Mouse (Mus musculus): Measurements from ENCODE around the gene 1700010B08Rik. TPM values are rescaled to one million over a fixed set of nuclear protein-coding genes. Genes with fewer than 3 reads are reported as not detected.

1700010B08Rik gene
- polyA plus RNA-seq, 1 experiment from 2014 or later: not detected

DNA sequence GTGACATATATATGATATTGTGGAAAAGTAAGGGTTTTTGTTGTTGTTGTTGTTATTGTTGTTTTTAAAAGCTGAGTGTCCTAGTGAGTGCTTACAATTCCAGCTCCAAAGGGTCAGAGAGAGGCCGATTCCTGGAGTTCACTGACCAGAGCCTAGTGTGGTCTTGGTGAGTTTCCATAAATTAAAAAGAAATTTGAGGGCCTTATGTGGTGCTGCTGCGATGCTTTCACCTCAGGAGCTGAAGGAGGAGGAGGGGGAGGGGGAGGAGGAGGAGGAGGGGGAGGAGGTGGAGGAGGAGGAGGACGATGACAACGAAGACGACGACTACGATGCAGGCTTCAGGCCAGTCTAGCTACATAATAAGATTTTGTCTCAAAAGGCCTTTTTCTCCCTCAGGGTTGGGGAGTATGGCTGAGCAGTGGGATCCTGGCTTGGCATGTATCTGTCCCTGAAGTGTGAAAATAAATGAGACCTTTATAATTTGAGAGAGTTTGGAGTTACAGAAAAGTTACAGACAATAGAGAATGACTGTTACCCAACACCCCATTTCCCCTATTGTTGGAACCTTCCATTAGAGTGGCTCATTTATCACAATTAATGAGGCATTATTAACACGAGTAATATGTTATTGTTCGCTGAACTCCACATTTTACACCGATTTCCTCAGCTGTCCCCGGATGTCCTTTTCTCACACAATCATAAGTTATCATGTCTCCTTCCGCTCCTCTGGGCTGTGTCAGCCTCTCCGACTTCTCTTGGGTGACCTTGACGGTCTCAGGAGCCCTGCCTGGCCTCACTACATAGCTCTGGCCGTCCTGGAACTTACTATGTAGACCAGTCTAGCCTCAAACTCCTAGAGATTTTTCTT is 6.0 kb downstream of the 1700010B08Rik start:
- WGBS: 42% methylated on average over 15 of the region's 15 CpGs
- peak; percentile 68 for ATAC-seq (ENCODE audit: low FRiP score)
- Histone ChIP-seq H3K9me3 (replicated peaks) (no peaks in the 10 kb centered on the region), H3K27me3 (no peaks in the 10 kb centered on the region), H3K27ac (peak overlapping the region; percentile 44; the same call in 1 of the 2 replicates), H3K4me2 (replicated peaks) (no peak overlapping the region), H3K4me3 (no peak overlapping the region), H3K9ac (no peak overlapping the region), H3K36me3 (no peaks in the 10 kb centered on the region), H3K4me1 (peaks cover 11% of the 10 kb centered on the region)

DNA sequence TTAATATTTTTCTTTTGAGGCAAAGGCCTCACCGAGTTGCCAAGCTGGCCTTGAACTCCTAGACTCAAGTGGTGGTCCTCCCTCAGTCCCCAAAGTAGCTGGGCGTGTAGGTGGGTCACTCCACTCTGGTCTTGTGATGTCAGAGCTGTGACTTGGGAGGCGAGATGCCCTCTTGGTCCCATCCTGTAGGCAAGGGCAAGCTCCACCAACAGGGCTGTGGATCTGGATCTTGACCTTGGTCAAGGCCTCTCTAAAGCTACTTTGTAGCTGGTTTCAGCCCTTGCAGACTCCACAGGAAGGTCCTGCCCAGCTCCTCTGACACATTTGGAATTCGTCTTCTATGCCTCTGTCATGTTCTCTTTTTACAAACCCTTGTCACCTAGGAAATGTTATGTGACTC is 6.6 kb downstream of the 1700010B08Rik start:
- no peak overlapping the region for H3K4me3 ChIP-seq
- H3K9me3 ChIP-seq (replicated peaks): no peaks in the 10 kb centered on the region
- H3K27ac ChIP-seq: 0 out of 2 replicates have a peak overlapping the region, but pooled peaks have one; percentile 40
- no peaks in the 10 kb centered on the region for H3K27me3 ChIP-seq
- ATAC-seq (ENCODE audit: low FRiP score): no peak
- no peaks in the 10 kb centered on the region for H3K36me3 ChIP-seq
- peaks cover 18% of the 10 kb centered on the region for H3K4me1 ChIP-seq
- WGBS: 84% methylated on average over 4 of the region's 4 CpGs
- no peak overlapping the region for H3K4me2 ChIP-seq (replicated peaks)
- H3K9ac ChIP-seq: no peak overlapping the region

DNA sequence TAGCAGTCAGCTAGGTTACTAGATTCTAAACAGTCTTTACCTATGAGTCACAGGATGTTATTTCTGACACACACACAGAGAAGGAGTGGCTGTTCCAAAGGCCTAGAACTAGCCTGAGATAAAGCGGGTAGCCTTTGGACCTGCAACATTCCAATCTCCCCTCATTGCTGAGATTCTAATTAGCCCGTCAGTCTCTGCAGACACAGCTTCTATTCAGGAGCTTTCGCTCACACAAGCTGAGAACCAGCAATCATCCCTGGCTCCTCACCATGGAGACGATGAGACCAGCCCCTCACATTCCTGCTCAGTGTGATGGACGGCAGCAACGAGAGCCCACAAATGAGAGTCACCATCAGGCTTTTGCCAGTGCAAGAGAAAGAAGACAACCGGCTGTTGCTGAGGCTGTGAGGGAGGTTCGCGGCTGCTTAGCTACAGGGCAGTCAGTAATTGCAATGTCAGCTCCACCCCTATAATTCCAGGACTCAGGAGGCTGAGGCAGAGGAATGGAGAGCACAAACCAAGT is 11.3 kb downstream of the 1700010B08Rik start:
- Histone ChIP-seq H3K27me3 (peaks cover 4% of the 10 kb centered on the region; the same call in 1 of the 2 replicates), H3K9ac (no peak overlapping the region), H3K4me2 (replicated peaks) (peak overlapping the region; percentile 7; the same call in 1 of the 2 replicates), H3K4me3 (no peak overlapping the region), H3K27ac (peak overlapping the region; percentile 55), H3K9me3 (replicated peaks) (no peaks in the 10 kb centered on the region), H3K36me3 (no peaks in the 10 kb centered on the region), H3K4me1 (peaks cover 16% of the 10 kb centered on the region)
- peak; percentile 89 for ATAC-seq (ENCODE audit: low FRiP score)
- WGBS: 5% methylated on average over 9 of the region's 9 CpGs

DNA sequence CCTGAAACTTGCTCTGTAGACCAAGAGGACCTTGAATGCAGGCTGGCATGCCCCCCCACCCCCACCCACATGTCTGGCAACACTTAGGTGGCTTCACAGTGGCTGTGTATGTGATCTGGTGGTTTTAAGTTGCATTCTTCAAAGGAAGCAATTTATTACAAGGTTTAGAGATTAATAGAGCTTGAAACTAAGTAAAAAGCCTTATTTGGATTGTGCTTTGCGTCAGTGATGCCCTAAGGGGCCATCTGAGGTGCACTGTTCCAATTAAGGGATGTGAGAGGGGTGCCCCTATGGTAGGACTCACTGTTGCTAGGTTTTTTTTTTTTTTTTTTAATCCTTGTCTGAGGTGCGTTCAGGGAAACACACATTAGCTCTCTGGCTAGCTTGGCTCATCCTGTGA is 15.2 kb downstream of the 1700010B08Rik start:
- Histone ChIP-seq H3K4me2 (replicated peaks) (no peak overlapping the region), H3K9me3 (replicated peaks) (no peaks in the 10 kb centered on the region), H3K4me1 (peaks cover 33% of the 10 kb centered on the region), H3K36me3 (no peaks in the 10 kb centered on the region; the same call in 1 of the 2 replicates), H3K27me3 (peaks cover 4% of the 10 kb centered on the region; the same call in 1 of the 2 replicates), H3K9ac (no peak overlapping the region), H3K27ac (no peak overlapping the region), H3K4me3 (no peak overlapping the region)
- whole genome bisulfite sequencing: 70% methylated on average over 2 of the region's 2 CpGs
- no peak for ATAC-seq (ENCODE audit: low FRiP score)

- under 1% methylated on average over 56 of the region's 70 CpGs for WGBS
- peak within 1 kb of the TSS; percentile 79 for H3K9ac ChIP-seq
- H3K36me3 ChIP-seq: no peaks in the 10 kb centered on the region; the same call in 1 of the 2 replicates
- H3K27me3 ChIP-seq: peaks cover 4% of the 10 kb centered on the region; the same call in 1 of the 2 replicates
- ATAC-seq (ENCODE audit: low FRiP score): peak; percentile 95
- peak within 1 kb of the TSS; percentile 72 for H3K27ac ChIP-seq
- H3K4me2 ChIP-seq (replicated peaks): peak within 1 kb of the TSS; percentile 71
- H3K4me1 ChIP-seq: peaks cover 24% of the 10 kb centered on the region
- peak within 1 kb of the TSS; percentile 77 for H3K4me3 ChIP-seq
- H3K9me3 ChIP-seq (replicated peaks): no peaks in the 10 kb centered on the region
Observed at GRCm38 (mm10) chr2:173737222-173737989, 18.2 kb downstream of the 1700010B08Rik start, which contains the start of gene Vapb. Gene Vapb (plus strand): TSS chr2:173737511.

- peak overlapping the region; percentile 77 for H3K4me3 ChIP-seq
- H3K36me3 ChIP-seq: no peaks in the 10 kb centered on the region; the same call in 1 of the 2 replicates
- 84% methylated on average over 9 of the region's 9 CpGs for WGBS
- H3K4me2 ChIP-seq (replicated peaks): peak overlapping the region; percentile 71
- peaks cover 24% of the 10 kb centered on the region for H3K4me1 ChIP-seq
- H3K27ac ChIP-seq: no peak overlapping the region
- H3K9ac ChIP-seq: peak overlapping the region; percentile 79
- no peak for ATAC-seq (ENCODE audit: low FRiP score)
- no peaks in the 10 kb centered on the region for H3K27me3 ChIP-seq
- H3K9me3 ChIP-seq (replicated peaks): no peaks in the 10 kb centered on the region
Observed at GRCm38 (mm10) chr2:173738232-173738631, 19.0 kb downstream of the 1700010B08Rik start.

- no peak overlapping the region for H3K4me3 ChIP-seq
- H3K9ac ChIP-seq: no peak overlapping the region
- H3K4me2 ChIP-seq (replicated peaks): no peak overlapping the region
- no peaks in the 10 kb centered on the region for H3K9me3 ChIP-seq (replicated peaks)
- no peaks in the 10 kb centered on the region; the same call in 1 of the 2 replicates for H3K36me3 ChIP-seq
- H3K27me3 ChIP-seq: no peaks in the 10 kb centered on the region
- 86% methylated on average over 7 of the region's 7 CpGs for WGBS
- no peak overlapping the region for H3K27ac ChIP-seq
- no peak for ATAC-seq (ENCODE audit: low FRiP score)
- peaks cover 24% of the 10 kb centered on the region for H3K4me1 ChIP-seq
Observed at GRCm38 (mm10) chr2:173739107-173739506, 19.9 kb downstream of the 1700010B08Rik start.

- no peak overlapping the region for H3K4me3 ChIP-seq
- H3K27ac ChIP-seq: no peak overlapping the region; the same call in 1 of the 2 replicates
- 82% methylated on average over 13 of the region's 13 CpGs for WGBS
- H3K9me3 ChIP-seq (replicated peaks): no peaks in the 10 kb centered on the region; the same call in 1 of the 2 replicates
- H3K4me2 ChIP-seq (replicated peaks): no peak overlapping the region
- H3K36me3 ChIP-seq: peaks cover 10% of the 10 kb centered on the region
- H3K27me3 ChIP-seq: no peaks in the 10 kb centered on the region
- ATAC-seq (ENCODE audit: low FRiP score): no peak
- H3K9ac ChIP-seq: no peak overlapping the region
- H3K4me1 ChIP-seq: peaks cover 24% of the 10 kb centered on the region
Observed at GRCm38 (mm10) chr2:173742090-173742489, 22.9 kb downstream of the 1700010B08Rik start.

- Histone ChIP-seq H3K36me3 (peaks cover 11% of the 10 kb centered on the region), H3K4me3 (no peak overlapping the region), H3K4me1 (peaks cover 24% of the 10 kb centered on the region), H3K27me3 (no peaks in the 10 kb centered on the region), H3K9me3 (replicated peaks) (no peaks in the 10 kb centered on the region; the same call in 1 of the 2 replicates), H3K4me2 (replicated peaks) (no peak overlapping the region), H3K27ac (no peak overlapping the region), H3K9ac (no peak overlapping the region)
- WGBS: 86% methylated on average over 9 of the region's 9 CpGs
- no peak for ATAC-seq (ENCODE audit: low FRiP score)
Observed at GRCm38 (mm10) chr2:173742744-173743143, 23.5 kb downstream of the 1700010B08Rik start.

- no peaks in the 10 kb centered on the region for H3K27me3 ChIP-seq
- H3K9ac ChIP-seq: no peak overlapping the region
- no peak overlapping the region for H3K27ac ChIP-seq
- ATAC-seq (ENCODE audit: low FRiP score): no peak
- H3K36me3 ChIP-seq: peaks cover 11% of the 10 kb centered on the region
- peaks cover 9% of the 10 kb centered on the region for H3K4me1 ChIP-seq
- no peaks in the 10 kb centered on the region; the same call in 1 of the 2 replicates for H3K9me3 ChIP-seq (replicated peaks)
- no peak overlapping the region for H3K4me3 ChIP-seq
- no peak overlapping the region for H3K4me2 ChIP-seq (replicated peaks)
- 93% methylated on average over 7 of the region's 7 CpGs for WGBS
Observed at GRCm38 (mm10) chr2:173744070-173744815, 25.0 kb downstream of the 1700010B08Rik start.

DNA sequence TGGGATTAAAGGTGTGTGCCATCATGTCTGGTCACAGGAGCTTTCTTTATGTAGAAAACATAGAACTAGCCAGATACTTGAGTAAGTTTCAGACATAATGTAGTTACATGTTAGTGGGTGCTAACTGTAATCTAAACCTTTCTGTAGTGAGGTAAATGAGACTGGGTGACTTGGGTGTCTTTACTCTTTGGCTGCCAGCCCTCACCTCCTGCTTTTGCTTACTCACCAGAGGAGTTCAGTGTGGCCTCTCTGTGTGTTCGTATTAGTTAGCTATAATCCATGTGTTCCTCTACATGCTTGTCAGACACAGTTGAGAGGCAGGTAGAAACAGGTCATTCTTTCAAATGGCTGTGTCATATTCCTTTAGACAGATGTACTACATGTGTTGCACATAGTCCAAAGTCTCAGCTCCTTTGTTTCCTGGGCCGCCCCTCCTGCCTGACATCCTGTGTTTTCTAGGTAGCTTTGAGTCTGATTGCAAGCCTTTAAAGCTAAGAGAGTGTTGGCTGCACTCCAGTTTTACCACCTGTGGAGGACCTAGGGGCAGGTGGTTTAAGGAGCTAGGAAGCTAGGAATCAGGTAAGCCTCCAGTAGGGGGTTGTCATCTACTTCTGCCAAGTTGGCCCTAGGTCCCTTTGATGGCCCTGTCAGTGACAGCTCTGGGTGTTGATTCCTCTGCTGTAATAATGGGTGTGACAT is 29.9 kb downstream of the 1700010B08Rik start:
- Histone ChIP-seq H3K9ac (no peak overlapping the region), H3K36me3 (peaks cover 11% of the 10 kb centered on the region; the same call in 1 of the 2 replicates), H3K9me3 (replicated peaks) (no peaks in the 10 kb centered on the region; the same call in 1 of the 2 replicates), H3K27ac (no peak overlapping the region), H3K4me3 (no peak overlapping the region), H3K4me2 (replicated peaks) (no peak overlapping the region), H3K4me1 (no peaks in the 10 kb centered on the region), H3K27me3 (no peaks in the 10 kb centered on the region)
- 84% methylated on average over 2 of the region's 2 CpGs for WGBS
- no peak for ATAC-seq (ENCODE audit: low FRiP score)
